Mouse (Mus musculus) cerebellum, postnatal 14 days (tissue): ENCODE results near the gene Gif.

Experiments used
- DNase-seq, 2 experiments: peaks; one replicate each; pipeline ENCODE4 v3.0.0; 2021; ENCODE audit warnings: mixed read lengths in 2 of 2

Gene Gif

GRCm38 (mm10) chr19:11800531-11801315, 53.4 kb downstream of the Gif start:
- no peak for DNase-seq

- no peak for DNase-seq
Measured at GRCm38 (mm10) chr19:11804423-11804822, 57.1 kb downstream of the Gif start.

DNA sequence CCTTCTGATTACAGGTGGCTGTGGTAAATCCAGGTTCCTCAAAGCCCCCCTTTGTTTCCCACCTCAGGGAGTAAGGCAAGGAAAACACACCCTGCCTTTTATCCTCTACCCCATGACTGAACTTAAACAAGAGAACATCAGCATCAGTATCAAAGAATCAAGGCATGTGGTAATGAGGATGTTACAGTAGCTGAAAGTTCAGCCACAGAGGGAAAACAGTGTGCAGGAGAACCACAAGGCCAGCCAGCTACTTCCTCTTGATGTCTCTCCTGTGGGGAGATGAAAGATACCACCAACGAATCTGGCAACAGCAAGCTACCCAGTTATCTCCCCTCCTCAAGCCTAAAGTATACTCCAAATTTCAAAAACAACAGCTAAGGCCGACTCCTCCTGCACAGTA, 59.9 kb downstream of the Gif start:
- no peak for DNase-seq

DNA sequence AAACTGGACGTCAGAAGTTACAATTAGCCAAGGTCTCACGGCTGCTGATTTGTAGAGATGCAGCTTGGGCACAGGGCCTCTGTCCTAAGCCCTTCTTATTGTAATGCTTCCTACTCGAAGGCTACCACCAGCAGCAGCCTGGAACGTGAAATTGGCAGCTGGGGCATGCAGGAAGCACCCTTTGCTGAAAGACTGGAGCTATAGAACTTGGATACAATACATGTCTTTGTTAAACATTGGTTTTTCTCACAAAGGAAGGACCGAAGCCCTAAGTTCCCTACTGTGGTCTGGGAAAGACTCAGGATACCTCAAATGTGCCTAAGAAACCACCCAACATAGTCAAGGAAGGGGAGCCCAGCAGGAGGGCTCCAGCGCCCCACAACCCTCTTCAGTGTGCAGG, 60.5 kb downstream of the Gif start:
- no peak for DNase-seq

DNA sequence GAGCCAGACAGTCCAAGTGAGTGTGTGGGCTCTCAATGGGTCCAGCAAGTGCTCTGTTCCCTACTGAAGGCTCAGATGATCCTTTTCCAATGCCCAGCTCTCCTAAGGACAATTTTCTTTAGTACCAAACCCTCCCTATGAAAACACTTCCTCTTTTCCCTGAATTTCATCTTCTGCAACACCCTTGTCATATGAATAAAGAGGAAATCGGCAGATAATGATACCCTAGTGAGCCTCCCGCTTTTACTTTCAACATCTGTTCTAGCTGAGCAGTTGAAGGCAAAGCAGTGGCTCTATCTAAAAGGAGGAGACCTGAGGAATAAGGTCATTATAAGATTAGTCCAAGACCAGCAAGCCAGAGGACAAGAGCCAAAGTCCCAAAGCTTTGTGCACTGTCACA, 61.1 kb downstream of the Gif start:
- no peak for DNase-seq

DNA sequence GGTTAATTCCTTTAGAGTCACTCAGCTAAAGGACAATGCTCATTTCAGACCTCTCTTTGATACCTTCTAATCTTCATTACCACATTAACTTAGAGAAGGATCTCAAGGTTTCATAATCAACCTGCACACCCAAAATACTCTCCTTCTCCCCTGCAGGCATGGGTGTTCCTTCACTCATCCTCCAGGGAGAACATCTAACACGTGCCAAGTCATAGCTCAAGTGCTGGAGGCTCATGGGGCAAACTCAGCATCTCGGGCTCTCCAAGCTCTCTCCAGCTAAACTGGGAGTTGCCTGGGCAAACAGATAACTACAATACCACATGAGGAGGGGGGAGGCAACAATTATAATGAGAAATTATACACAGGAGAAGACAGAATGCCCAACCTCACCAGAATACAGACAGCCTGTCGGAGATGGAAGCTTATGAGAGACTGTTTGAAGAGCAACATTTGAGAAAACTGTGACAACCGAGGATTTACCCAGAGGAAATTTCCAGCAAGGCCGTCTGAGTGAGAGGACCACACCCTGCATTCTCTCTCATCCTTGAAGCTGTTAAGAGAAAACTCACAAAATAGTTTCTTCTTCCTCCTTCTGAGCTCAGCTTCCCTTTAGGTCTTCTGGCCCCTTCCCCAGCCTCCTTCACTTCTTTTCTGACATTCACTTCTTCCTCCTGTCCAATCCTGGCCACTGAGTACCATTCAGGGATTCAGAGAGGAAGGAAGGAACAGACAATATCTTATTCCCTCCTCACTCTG, 62.8 kb downstream of the Gif start:
- DNase-seq, result no peak

DNA sequence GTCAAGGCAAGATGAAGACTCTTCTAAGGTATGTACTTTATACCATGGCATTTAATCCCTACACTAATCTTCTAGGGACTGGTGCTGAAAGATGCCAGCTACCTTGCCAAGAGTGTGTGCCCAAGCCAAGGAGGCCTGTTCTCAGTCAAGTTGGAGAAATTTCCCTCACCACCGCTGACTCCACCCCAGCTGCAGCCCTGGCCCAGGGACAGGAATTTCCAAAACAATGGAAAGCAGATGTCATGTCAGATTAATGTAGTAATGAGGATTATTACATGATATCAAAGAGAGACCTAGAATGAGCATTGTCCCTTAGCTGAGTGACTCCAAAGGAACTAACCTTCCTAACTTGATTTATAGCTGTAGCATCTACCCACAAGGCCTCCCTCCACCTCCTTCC, 63.5 kb downstream of the Gif start:
- DNase-seq, result no peak

DNA sequence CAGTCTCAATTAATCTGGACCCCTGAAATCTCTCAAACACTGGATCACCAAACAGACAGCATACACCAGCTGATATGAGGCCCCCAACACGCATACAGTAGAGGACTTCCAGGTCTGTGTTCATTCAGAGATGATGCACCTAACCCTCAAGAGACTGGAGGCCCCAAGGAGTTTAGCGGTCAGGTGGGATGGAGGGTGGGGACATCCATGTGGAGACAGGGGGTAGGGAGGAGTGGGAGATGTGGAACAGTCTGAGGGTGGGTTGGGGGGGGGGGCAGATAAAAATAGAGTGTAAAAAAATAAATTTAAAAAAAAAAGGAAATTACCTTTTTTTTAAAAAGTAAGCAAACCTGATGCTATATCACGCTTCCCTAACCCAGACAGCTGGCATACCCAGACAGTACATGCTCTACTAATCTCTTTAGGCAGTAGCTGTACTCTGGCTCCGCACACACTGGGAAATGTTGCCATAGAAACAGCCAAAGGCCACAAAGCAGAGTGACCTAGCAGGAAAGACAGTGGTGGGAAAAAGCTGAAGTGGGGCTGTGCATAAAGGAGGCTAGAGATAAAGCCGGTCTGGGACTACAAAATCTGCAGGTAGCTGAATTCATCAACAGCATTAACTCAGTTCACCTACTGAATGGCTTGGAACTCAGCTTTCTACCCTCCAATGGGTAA, 64.5 kb downstream of the Gif start:
- DNase-seq, result no peak
